Comparison of ENCODE assay signal across 7 mouse cellular contexts in the genomic region with DNA sequence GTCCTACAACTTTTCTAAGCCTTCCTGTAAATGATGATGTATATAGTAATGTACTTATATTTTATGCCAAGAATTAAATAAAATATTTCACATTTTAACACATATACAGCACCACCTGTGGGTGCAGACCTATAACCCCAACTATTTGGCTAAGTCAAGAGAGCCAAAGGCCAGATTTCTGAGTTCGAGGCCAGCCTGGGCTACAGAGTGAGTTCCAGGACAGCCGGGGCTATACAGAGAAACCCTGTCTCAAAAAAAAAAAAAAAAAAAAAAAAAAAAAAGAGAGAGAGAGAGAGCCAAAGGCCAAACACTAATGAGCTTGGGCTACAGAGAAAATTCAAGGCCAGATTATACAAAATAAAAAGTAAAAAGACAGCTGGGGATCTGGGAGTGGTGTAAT. TPM values are rescaled to one million over a fixed set of nuclear protein-coding genes. Genes with fewer than 3 reads are reported as not detected.
DNase-seq lines count a peak whose midpoint lies in the region; ATAC-seq and TF ChIP-seq lines count a peak whose summit lies in the region.
"Not testable (repeated sequence)": the region's sequence is repeated elsewhere in the genome, so short reads cannot be mapped to it uniquely, and the experiment has no call there.

No protein-coding gene starts in this region.

- WGBS in embryonic facial prominence, embryonic 12.5 days = 74% methylated on average over 2 of the region's 2 CpGs
- WGBS in hindbrain, embryonic 12.5 days = 80% methylated on average over 2 of the region's 2 CpGs
- WGBS in kidney, embryonic 14.5 days = 80% methylated on average over 2 of the region's 2 CpGs
- 64% methylated on average over 2 of the region's 2 CpGs for WGBS in liver, embryonic 11.5 days
- WGBS in midbrain, embryonic 16.5 days = 65% methylated on average over 2 of the region's 2 CpGs
- 57% methylated on average over 2 of the region's 2 CpGs for WGBS in stomach, postnatal 0 days

- ATAC-seq in embryonic facial prominence, embryonic 12.5 days (ENCODE audit: insufficient number of reproducible peaks, insufficient read depth, low FRiP score, low TSS enrichment) = peak; percentile 29; the same call in 1 of the 2 replicates
- ATAC-seq in hindbrain, embryonic 12.5 days (ENCODE audit: low FRiP score) = peak; percentile 49
- ATAC-seq in kidney, embryonic 14.5 days (ENCODE audit: low FRiP score, low TSS enrichment) = peak; percentile 56
- ATAC-seq in liver, embryonic 11.5 days (replicated peaks; ENCODE audit: low FRiP score) = peak; percentile 44
- peak; percentile 44; the same call in 1 of the 2 replicates for ATAC-seq in midbrain, embryonic 16.5 days
- peak; percentile 4; the same call in 1 of the 2 replicates for ATAC-seq in stomach, postnatal 0 days (ENCODE audit: low FRiP score, low TSS enrichment)

- not testable (repeated sequence) for TF ChIP-seq CTCF in stomach, postnatal 0 days (IDR thresholded peaks at IDR 0.05; ENCODE audit: low read depth)

- H3K27ac ChIP-seq in embryonic facial prominence, embryonic 12.5 days; hindbrain, embryonic 12.5 days; kidney, embryonic 14.5 days (ENCODE audit: low read depth, low read length); liver, embryonic 11.5 days (ENCODE audit: low read depth, low read length); midbrain, embryonic 16.5 days (ENCODE audit: low read length); stomach, postnatal 0 days (replicated peaks): not testable (repeated sequence)

- H3K9me3 ChIP-seq in embryonic facial prominence, embryonic 12.5 days = peaks cover 21% of the 10 kb centered on the region
- peaks cover 20% of the 10 kb centered on the region; the same call in 1 of the 2 replicates for H3K9me3 ChIP-seq in hindbrain, embryonic 12.5 days (replicated peaks)
- not testable (repeated sequence) for H3K9me3 ChIP-seq in kidney, embryonic 14.5 days (ENCODE audit: control insufficient read depth, low read length); liver, embryonic 11.5 days (ENCODE audit: control insufficient read depth, low read length); stomach, postnatal 0 days (ENCODE audit: control insufficient read depth, low read length)
- H3K9me3 ChIP-seq in midbrain, embryonic 16.5 days (replicated peaks; ENCODE audit: control insufficient read depth, low read length, poor library complexity, severe bottlenecking) = peaks cover 10% of the 10 kb centered on the region

- not testable (repeated sequence) for TF ChIP-seq EP300 in stomach, postnatal 0 days (optimal IDR thresholded peaks at IDR 0.05)

- not testable (repeated sequence) for H3K36me3 ChIP-seq in embryonic facial prominence, embryonic 12.5 days; hindbrain, embryonic 12.5 days; kidney, embryonic 14.5 days (ENCODE audit: control insufficient read depth, insufficient read depth, low read length); liver, embryonic 11.5 days (ENCODE audit: control insufficient read depth, insufficient read depth, low read length); midbrain, embryonic 16.5 days (ENCODE audit: control insufficient read depth, insufficient read depth, low read length); stomach, postnatal 0 days (ENCODE audit: control insufficient read depth, insufficient read depth, low read length)

- DNase-seq in heart, adult 11 months = peak; percentile 98
- not testable (repeated sequence) for DNase-seq in liver, embryonic 11.5 days (ENCODE audit: low spot score); stomach, postnatal 0 days (ENCODE audit: low spot score)

- H3K27me3 ChIP-seq in embryonic facial prominence, embryonic 12.5 days; hindbrain, embryonic 12.5 days; kidney, embryonic 14.5 days (ENCODE audit: control insufficient read depth, insufficient read depth, low read length); liver, embryonic 11.5 days (replicated peaks; ENCODE audit: control insufficient read depth, insufficient read depth, low read length); midbrain, embryonic 16.5 days (ENCODE audit: control insufficient read depth, insufficient read depth, low read depth, low read length); stomach, postnatal 0 days (ENCODE audit: control insufficient read depth, insufficient read depth, low read length): not testable (repeated sequence)

- H3K4me3 ChIP-seq in embryonic facial prominence, embryonic 12.5 days; hindbrain, embryonic 12.5 days; kidney, embryonic 14.5 days (ENCODE audit: low read length); liver, embryonic 11.5 days (ENCODE audit: low read depth, low read length); midbrain, embryonic 16.5 days (ENCODE audit: low read depth, low read length); stomach, postnatal 0 days (ENCODE audit: low read depth, low read length): not testable (repeated sequence)

- H3K4me2 ChIP-seq in embryonic facial prominence, embryonic 12.5 days (replicated peaks); hindbrain, embryonic 12.5 days (replicated peaks); kidney, embryonic 14.5 days (replicated peaks; ENCODE audit: low read depth, low read length); liver, embryonic 11.5 days; midbrain, embryonic 16.5 days (ENCODE audit: low read length); stomach, postnatal 0 days (replicated peaks; ENCODE audit: low read depth): not testable (repeated sequence)

- not testable (repeated sequence) for H3K9ac ChIP-seq in embryonic facial prominence, embryonic 12.5 days; hindbrain, embryonic 12.5 days; kidney, embryonic 14.5 days (ENCODE audit: low read depth, low read length); liver, embryonic 11.5 days (ENCODE audit: low read depth, low read length); midbrain, embryonic 16.5 days (ENCODE audit: low read depth, low read length); stomach, postnatal 0 days (ENCODE audit: low read length)

- H3K4me1 ChIP-seq in embryonic facial prominence, embryonic 12.5 days; hindbrain, embryonic 12.5 days; kidney, embryonic 14.5 days (ENCODE audit: control insufficient read depth, insufficient read depth, low read length); liver, embryonic 11.5 days (replicated peaks; ENCODE audit: control insufficient read depth, insufficient read depth, low read length); midbrain, embryonic 16.5 days (ENCODE audit: control insufficient read depth, insufficient read depth, low read length); stomach, postnatal 0 days (replicated peaks; ENCODE audit: control insufficient read depth, insufficient read depth): not testable (repeated sequence)

RNA-seq across cellular contexts. Expression of a gene that starts 24.2 kb away (rescaled TPM):
- 17.0 and 17.1 TPM in 2 replicates for polyA plus RNA-seq in embryonic facial prominence, embryonic 12.5 days (2016; fragmentation: Nextera tagmentation; extraction: Ambion mirVana)
- polyA plus RNA-seq in hindbrain, embryonic 12.5 days (2016; fragmentation: Nextera tagmentation; extraction: Ambion mirVana) = 17.2 and 18.6 TPM in 2 replicates
- 10.5 and 12.7 TPM in 2 replicates for polyA plus RNA-seq in kidney, embryonic 14.5 days (2014; fragmentation: Nextera tagmentation; extraction: Ambion mirVana)
- 8.6 and 10.9 TPM in 2 replicates for polyA plus RNA-seq in liver, embryonic 11.5 days (2014; fragmentation: Nextera tagmentation; extraction: Ambion mirVana)
- 19.0 and 19.4 TPM in 2 replicates for polyA plus RNA-seq in midbrain, embryonic 16.5 days (2015; fragmentation: Nextera tagmentation; extraction: Ambion mirVana)
- polyA plus RNA-seq in stomach, postnatal 0 days (2015; fragmentation: Nextera tagmentation; extraction: Ambion mirVana) = 5.7 and 7.4 TPM in 2 replicates

RNA-seq across cellular contexts. Expression of a gene that starts 33.1 kb away (rescaled TPM):
- 70.2 and 74.4 TPM in 2 replicates for polyA plus RNA-seq in embryonic facial prominence, embryonic 12.5 days (2016; fragmentation: Nextera tagmentation; extraction: Ambion mirVana)
- polyA plus RNA-seq in hindbrain, embryonic 12.5 days (2016; fragmentation: Nextera tagmentation; extraction: Ambion mirVana) = 58.8 and 64.6 TPM in 2 replicates
- polyA plus RNA-seq in kidney, embryonic 14.5 days (2014; fragmentation: Nextera tagmentation; extraction: Ambion mirVana) = 46.8 and 65.8 TPM in 2 replicates
- polyA plus RNA-seq in liver, embryonic 11.5 days (2014; fragmentation: Nextera tagmentation; extraction: Ambion mirVana) = 58.3 and 61.3 TPM in 2 replicates
- polyA plus RNA-seq in midbrain, embryonic 16.5 days (2015; fragmentation: Nextera tagmentation; extraction: Ambion mirVana) = 54.2 and 57.9 TPM in 2 replicates
- polyA plus RNA-seq in stomach, postnatal 0 days (2015; fragmentation: Nextera tagmentation; extraction: Ambion mirVana) = 15.3 and 19.8 TPM in 2 replicates

Comparison
In these comparisons a context has a peak if more than half of its experiments do, and no peak if none do; other contexts are left out.
1. ATAC-seq: peak in every context shown above with its lines; median percentile 56 in kidney, embryonic 14.5 days; 49 in hindbrain, embryonic 12.5 days; 44 in liver, embryonic 11.5 days; 44 in midbrain, embryonic 16.5 days; 29 in embryonic facial prominence, embryonic 12.5 days; 4 in stomach, postnatal 0 days.